Mouse (Mus musculus) lung, postnatal 0 days (tissue): ENCODE results near the gene Sgms1.

ENCODE experiments used
- CTCF ChIP-seq: IDR thresholded peaks from 2 replicates; pipeline ENCODE4 v1.5.1; 2016; ENCODE audit warnings: antibody characterized with exemption, mild to moderate bottlenecking
- EP300 ChIP-seq: IDR thresholded peaks from 2 replicates; pipeline ENCODE4 v1.6.1; 2016; ENCODE audit warnings: antibody characterized with exemption, mild to moderate bottlenecking, control low read depth

DNA sequence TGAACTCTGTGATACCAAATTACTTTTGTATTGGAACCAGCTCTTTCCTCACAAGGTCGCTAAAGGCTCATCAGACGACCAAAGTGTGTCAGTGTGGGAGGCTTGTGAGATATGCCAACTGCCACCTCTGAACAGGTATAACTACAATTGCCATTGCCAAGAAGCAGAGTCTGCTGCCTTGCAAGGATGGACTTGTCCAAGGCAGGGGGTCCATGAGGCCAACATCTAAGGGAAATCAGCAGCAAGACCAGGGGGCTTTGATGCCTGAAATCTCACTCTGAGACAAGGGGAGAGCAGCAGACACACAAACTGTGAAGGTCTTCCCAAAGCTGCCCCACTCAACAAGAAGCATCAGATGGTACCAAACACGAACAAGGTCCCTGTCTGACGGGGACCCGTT lies 251.6 kb downstream of the Sgms1 start:
- TF ChIP-seq EP300 (no peak), CTCF (no peak)
